Mouse (Mus musculus) spleen, postnatal 0 days (tissue): ENCODE data around the gene Klhdc3. TPM values are rescaled to one million over a fixed set of nuclear protein-coding genes. Genes with fewer than 3 reads are reported as not detected.

Source experiments
- polyA plus RNA-seq: library from polyadenylated mRNA; unstranded; fragments of >200 nt; fragmentation: Nextera tagmentation; extraction: Ambion mirVana; gene quantifications from 2 replicates; pipeline ENCODE4 v1.2.1, GENCODE M21; 2015

Klhdc3 gene
- polyA plus RNA-seq: 74.7 and 78.1 TPM in 2 replicates

DNA sequence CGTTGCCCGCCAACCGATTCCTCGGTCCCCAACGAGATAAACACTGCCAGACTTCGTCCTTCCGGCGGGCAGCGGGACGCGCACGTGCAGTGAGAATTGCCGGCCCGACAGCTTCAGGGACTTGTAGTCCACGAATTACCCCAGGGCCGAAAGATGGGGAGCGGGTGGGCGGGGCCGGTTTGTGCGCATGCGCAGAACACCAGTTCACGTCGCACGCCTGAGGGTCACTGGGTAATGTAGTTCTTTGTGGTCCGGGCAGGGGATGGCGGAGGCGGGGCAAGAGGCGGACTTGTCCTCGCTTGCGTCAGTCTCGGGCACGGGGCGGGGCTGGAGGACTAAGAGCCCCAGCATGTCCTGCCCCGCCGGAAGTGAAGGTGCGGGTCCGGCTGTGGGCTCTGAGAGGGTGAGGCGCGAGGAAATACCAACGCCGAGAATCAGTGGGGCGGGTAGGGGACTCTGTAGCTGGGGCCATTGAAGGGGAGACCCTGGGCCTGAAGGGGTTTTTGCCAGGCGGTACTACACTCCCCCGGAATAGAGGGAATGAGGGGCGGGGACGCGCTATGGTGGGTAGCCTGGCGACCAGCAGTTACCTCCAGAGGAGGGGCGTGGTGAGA, at the start of gene Klhdc3:
TSS of gene Klhdc3 (minus strand) at position 155 of the 614 bp plus-strand sequence.

DNA sequence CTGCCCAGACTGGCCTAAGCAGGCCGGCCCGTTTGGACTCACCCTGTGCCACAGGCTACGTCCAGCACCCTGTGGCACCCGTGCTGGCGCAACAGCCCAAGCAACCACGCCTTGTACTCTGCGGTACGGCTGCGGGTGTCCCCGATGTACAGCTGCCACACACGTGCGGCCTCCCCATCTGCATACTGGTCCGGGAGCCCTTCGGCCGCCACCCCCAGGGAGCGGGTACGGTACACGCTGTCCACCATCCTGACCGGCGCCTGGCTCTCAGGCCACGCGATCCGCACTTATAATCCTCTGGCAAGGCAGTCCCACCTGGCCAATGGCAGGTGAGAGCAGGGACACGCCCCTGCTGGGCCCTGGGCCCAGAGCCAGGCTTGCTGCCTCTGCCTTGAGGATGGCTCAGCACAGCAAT, 48.2 kb upstream of the Klhdc3 start, which contains the start of gene Gnmt:
TSS of gene Gnmt (minus strand) at position 265 of the 415 bp plus-strand sequence.

DNA sequence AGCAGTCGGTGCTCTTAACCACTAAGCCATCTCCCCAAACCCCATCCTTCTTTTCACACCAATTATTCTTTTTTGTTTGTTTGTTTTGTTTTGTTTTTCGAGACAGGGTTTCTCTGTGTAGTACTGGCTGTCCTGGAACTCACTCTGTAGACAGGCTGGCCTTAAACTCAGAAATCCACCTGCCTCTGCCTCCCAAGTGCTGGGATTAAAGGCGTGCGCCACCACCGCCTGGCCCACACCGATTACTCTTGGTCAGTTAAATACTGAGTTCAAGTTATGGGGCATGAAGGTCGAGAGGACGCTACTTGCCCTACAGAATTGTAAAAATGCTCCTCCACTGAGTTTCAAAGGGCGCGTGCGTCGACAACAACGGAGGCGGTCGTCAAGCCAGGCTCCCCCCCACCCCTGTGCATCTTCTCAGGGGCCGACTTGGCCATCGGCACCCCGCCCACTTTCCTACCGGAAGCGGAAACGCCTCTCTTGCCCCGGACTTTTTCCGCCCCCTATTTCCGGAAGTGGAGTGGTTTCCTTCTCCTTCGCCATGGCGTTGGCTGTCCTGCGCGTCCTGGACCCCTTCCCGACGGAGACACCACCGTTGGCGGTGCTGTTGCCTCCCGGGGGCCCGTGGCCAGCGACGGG, 30.4 kb upstream of the Klhdc3 start, which contains the start of gene Pex6:
TSS of gene Pex6 (plus strand) at position 505 of the 639 bp plus-strand sequence.

DNA sequence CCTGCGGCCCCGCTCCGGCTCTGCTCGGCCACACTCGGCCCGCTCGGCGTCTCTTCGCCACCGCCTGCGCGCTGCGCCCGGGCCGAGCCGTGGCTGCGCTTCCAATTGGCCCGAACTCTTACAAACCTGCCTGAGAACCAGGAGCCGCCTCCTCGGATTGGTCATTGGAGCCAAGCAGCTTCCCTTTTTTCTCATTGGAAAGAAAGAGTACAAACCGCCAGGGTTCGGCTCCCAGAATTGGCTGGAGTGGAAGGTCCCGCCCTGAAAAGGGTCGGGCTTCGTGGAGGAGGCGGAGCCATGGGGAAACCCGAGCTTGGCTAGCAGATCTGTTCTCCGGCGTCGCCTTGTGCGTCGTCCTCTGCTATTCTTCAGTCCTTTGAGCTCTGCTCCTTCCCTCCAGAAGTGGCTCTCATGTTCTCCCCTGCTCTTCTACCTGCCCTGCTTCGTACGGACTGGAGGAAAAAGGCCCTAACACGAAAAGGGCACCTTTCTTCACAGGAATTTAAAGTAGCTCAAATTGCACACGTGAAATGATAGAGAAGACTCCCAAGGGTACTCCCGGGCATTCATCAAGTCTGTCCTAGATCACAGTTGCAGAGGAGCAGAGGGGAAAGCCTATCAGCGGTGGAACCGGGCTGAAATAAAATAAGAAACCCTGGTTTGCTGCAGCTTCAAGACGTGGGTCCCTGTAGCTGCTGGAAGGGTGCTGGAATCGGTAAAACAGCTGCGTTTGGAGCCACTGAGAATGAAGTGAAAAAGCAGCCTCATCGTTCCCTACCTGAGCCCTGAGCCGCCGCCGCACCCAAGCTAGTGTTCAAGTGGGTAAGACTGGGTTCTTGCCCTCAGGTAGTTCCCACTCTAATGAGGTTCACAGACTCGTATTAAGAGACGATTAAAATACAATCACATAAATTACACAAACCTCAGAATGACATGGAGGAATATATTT, 24.4 kb upstream of the Klhdc3 start, which contains the start of gene Ppp2r5d:
TSS of gene Ppp2r5d (minus strand) at position 225 of the 949 bp plus-strand sequence.

DNA sequence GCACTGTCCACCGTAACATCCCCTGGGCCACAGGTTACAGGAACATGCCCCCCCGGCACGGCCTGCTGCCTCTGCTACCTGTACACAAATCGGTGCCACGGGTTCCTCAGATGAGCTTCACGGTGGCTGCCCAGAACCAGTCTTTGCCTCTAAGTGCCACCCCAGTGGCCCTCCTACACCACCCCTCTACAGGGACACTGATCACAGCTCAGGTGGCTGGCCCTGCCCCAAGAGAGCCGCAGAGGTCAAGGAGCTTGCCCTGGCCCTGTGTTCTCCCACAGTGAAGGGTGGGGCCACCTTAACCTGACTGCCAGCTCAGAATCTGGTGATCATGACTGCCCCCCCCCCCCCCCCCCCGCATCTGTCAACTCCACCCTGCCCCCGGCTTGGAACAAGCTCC, 2.3 kb downstream of the Klhdc3 start, which contains the start of gene Mea1:
TSS of gene Mea1 (plus strand) at position 378 of the 400 bp plus-strand sequence.

DNA sequence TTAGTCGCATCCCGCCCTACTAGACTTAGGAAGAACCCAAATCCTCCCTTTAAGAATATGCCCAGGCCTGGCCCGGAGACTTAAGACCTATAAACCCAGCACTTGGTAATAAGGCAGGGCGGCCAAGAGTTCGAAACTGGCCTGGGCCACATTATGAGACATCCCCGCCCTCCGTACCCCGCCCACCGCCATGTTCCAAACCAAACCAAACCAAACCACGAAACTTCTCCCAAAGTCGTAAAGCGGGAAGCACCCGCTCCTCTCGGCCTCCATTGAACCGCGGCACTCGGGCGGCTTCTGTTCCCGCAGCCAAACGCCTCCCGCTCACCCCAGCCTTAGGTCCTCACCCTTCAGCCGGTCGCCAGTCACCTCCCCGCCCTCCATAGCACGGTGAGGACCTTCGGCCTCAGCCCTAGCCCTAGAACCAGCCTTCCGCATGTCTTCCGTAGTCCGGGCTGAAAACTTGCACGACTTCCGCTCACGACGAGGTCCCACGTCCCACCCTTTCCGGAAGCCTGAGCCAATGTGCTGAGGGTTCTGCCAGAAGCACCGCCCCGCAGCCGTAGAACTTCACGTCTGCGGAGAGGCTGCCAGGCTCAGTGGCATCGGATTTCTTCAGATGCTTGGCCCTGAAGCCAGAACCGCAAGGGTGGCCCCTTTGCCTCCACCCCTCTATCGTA, 6.7 kb downstream of the Klhdc3 start, which contains the start of gene Rrp36:
TSS of gene Rrp36 (minus strand) at position 503 of the 680 bp plus-strand sequence.

DNA sequence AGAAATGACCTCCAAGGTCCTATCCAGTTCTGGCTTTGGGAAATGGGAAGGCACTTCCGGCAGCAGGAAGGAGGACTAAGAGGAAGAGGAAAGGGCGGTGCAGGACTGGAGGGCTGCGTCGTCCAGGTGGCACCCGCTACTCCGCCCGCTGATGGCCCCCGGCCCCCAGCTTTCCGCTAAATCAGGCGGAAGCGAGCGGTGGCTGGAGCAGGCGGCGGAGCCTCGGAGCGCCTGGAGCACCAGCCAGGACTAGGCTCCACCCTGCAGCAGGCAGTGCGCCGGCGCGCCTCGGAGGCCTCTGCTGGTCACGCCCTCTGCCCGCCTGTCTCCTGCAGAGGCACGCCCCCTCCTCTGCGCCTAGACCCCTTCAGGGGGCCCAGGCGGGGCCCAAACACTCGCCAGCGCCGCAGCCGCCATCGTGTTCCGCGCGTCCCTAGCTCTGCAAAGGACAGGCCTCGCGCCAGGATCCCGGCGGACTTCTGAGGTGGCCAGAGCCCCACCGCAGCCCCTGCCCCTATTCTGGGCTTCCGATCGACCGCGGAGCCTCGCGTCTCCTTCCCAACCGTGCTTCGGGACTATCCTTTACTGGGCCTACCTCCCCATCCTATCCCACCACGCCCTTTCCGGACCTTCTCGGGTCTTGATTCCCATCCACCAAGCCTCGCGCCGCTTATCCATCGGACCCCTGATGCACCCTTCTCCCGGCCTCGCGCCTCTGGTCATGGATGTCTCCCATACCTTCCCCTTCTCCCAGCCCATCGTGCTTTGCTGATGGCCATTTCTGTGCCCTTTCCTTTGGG, 30.3 kb downstream of the Klhdc3 start, which contains the start of gene Cul7:
TSS of gene Cul7 (plus strand) at position 106 of the 800 bp plus-strand sequence.

DNA sequence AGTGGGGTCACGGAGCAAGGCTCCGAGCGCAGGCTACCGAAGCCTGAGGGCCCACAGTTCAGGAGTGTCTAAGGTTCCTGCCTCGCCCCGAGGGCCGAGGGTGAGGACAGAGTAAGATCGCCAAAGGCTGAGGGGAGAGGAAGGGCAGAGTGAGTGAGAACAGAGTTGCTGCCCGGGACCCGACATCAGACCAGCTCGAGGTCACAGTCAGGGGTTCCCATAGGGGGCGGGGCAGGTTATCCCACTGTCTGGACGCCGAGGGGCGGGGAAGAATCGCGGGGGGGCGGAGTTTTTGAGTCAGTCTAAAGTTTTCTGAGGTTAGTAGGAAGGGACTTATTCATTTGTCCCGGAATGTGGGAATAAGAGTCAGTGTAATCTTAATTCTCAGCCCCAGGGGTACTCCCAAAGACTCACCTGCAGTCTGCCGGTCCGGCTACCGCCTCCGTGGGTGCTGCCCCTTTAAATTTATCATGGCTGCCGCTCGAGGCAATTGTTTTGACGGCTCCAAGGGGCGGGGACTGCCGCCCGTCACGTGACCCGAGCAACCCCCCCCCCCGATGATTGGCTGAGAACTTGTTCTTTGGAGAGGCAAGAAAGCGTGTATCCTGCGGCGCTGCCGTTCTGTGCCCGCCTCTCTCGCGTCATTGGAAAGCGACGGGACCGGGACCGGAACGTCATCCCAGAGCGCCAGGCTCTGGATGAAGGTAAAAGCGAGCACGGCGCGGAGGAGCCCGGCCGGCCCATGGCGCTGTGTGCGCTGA, 35.0 kb downstream of the Klhdc3 start, which contains the start of the genes Klc4 and Mrpl2:
TSS of gene Klc4 (minus strand) at position 462 of the 761 bp plus-strand sequence.
TSS of gene Mrpl2 (plus strand) at position 669 of the 761 bp plus-strand sequence.

DNA sequence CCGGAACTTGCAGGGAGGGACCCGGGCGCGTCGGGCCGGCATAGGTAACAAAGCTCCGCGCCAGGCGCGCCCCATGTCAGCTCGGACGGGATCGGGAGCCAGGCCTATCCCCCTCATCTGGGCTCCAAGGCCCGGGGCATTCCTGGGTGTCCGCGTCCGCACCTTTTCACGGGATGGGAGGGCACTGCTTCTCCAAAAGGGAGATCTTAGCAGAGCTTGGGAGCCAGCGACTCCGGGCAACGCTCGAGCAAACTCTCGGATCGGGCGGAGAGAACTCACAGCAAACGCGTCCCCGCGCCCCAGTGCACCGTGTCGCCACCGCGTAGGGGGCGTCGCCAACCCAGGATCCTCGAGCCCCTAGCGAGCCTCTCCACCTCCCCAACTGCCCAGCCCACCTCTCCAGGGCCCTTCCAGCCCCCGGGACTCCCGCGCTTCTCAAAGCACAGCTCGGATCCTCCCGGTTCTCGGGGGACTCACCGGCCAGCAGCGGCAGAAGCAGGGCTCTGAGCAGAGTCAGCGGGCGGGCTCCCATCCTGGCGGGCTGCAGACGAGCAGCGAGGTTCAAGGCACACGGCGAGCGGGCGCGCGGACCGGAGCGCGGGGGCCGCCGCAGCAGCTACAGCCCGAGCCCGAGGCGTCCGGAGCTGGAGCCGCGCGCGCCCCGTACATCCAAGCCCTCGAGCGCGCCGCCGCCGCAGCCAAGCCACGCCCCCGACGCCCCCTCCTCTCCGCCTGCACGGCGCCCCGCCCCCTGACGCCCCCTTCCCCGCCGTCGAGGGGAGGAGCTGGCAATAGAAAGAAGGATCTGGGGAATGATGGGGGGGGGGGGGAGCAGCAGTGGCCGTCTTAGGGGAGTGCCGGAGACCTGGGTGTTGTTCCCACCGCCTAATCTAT, 51.7 kb downstream of the Klhdc3 start, which contains the start of gene Ptk7:
TSS of gene Ptk7 (minus strand) at position 714 of the 894 bp plus-strand sequence.

Other genes with a start within 250 kb of the Klhdc3 start
- not detected in 2 replicates for gene Slc22a7, start 242.5 kb downstream of the Klhdc3 start, polyA plus RNA-seq
- gene Ttbk1, start 193.2 kb downstream of the Klhdc3 start, polyA plus RNA-seq: not detected in 2 replicates
- gene Dnph1, start 184.2 kb downstream of the Klhdc3 start, polyA plus RNA-seq: 27.4 and 31.3 TPM in 2 replicates
- gene Cul9, start 134.5 kb downstream of the Klhdc3 start, polyA plus RNA-seq: 1.4 and 1.5 TPM in 2 replicates
- 5.2 and 5.5 TPM in 2 replicates for gene Srf, start 124.7 kb downstream of the Klhdc3 start, polyA plus RNA-seq
- 20.2 and 28.0 TPM in 2 replicates for gene Ptk7, start 51.4 kb downstream of the Klhdc3 start, polyA plus RNA-seq
- gene Klc4, start 34.9 kb downstream of the Klhdc3 start, polyA plus RNA-seq: 8.1 and 12.2 TPM in 2 replicates
- 96.7 and 107 TPM in 2 replicates for gene Mrpl2, start 34.7 kb downstream of the Klhdc3 start, polyA plus RNA-seq
- gene Cul7, start 30.6 kb downstream of the Klhdc3 start, polyA plus RNA-seq: 11.8 and 15.2 TPM in 2 replicates
- 31.8 and 34.5 TPM in 2 replicates for gene Rrp36, start 6.6 kb downstream of the Klhdc3 start, polyA plus RNA-seq
- gene Mea1, start 2.1 kb downstream of the Klhdc3 start, polyA plus RNA-seq: 58.9 and 66.0 TPM in 2 replicates
- 18.3 and 24.4 TPM in 2 replicates for gene Ppp2r5d, start 24.2 kb upstream of the Klhdc3 start, polyA plus RNA-seq
- gene Pex6, start 30.5 kb upstream of the Klhdc3 start, polyA plus RNA-seq: 9.2 and 11.7 TPM in 2 replicates
- 0.81 and 1.1 TPM in 2 replicates for gene Gnmt, start 48.3 kb upstream of the Klhdc3 start, polyA plus RNA-seq
- 29.3 and 37.1 TPM in 2 replicates for gene Cnpy3, start 71.3 kb upstream of the Klhdc3 start, polyA plus RNA-seq
- 0.10 and 0.30 TPM in 2 replicates for gene Ptcra, start 82.8 kb upstream of the Klhdc3 start, polyA plus RNA-seq
- gene 2310039H08Rik, start 91.7 kb upstream of the Klhdc3 start, polyA plus RNA-seq: 63.8 and 67.7 TPM in 2 replicates
- gene Rpl7l1, start 101.8 kb upstream of the Klhdc3 start, polyA plus RNA-seq: 83.3 and 83.9 TPM in 2 replicates
- gene Bicral, start 177.6 kb upstream of the Klhdc3 start, polyA plus RNA-seq: 3.3 and 3.9 TPM in 2 replicates
- gene Tbcc, start 209.8 kb upstream of the Klhdc3 start, polyA plus RNA-seq: 30.4 and 33.0 TPM in 2 replicates
- not detected in 2 replicates for gene Prph2, start 229.5 kb upstream of the Klhdc3 start, polyA plus RNA-seq